Mouse (Mus musculus) ES-Bruce4 (cell line): ENCODE results near the gene Actn3.

ENCODE experiments used
- CTCF ChIP-seq: IDR thresholded peaks from one replicate; pipeline ENCODE4 v1.8.1; 2011; ENCODE audit warnings: low read depth, low read length
- EP300 ChIP-seq: IDR thresholded peaks from 2 replicates; pipeline ENCODE4 v1.6.1; 2011; ENCODE audit warnings: low read depth, low read length; ENCODE audit not compliant: insufficient read depth
- POLR2A ChIP-seq: IDR thresholded peaks from one replicate; pipeline ENCODE4 v1.8.1; 2011; ENCODE audit warnings: low read length; ENCODE audit not compliant: insufficient read depth

DNA sequence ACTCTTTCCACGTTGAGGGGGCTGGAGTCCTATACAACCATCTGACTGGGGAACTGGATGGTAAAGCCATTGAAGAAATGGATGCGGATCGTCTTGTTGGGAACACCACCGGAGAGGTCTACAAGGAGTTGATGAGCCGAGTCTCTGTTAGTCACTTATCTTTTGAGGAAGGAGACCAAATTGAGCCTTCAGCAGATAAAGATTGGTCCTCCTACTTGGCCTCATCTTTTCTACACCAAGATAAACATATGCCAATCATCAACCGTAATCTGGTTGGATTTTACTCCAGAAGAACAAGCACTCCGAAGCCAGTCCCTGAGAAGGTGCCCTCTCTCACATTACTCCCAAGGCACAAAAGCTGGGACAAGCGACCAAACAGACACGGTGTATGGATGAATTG, 36.9 kb downstream of the Actn3 start:
- no peak for TF ChIP-seq POLR2A
- TF ChIP-seq EP300: no peak
- no peak for TF ChIP-seq CTCF
